Mouse (Mus musculus): ENCODE measurements around the gene Ide. TPM values are rescaled to one million over a fixed set of nuclear protein-coding genes. Genes with fewer than 3 reads are reported as not detected.

Gene Ide
- polyA plus RNA-seq, 1 experiment from 2014 or later = 104 TPM

GRCm38 (mm10) chr19:37368990-37369389 is 31.3 kb upstream of the Ide start:
- CTCF ChIA-PET = interaction anchor here (1.6 to 1.8 kb wide), 2 partner anchors 41 to 173 kb away, joined by 3 to 4 read pairs; no protein-coding TSS in a partner anchor
- H3K27me3 ChIP-seq = no peaks in the 10 kb centered on the region
- in situ Hi-C loops (cut with MboI; ENCODE audit: low pct_unique_long_range_greater_than_20kb) = no loop called here
- DNase-seq (ENCODE audit: low read depth, low spot score) (no peak), ATAC-seq (no peak)
- POLR2A ChIA-PET = no interaction called here
- TF ChIP-seq CTCF (IDR thresholded peaks at IDR 0.05) = no peak

- no peak for DNase-seq (ENCODE audit: low read depth, low spot score)
- ChIA-PET POLR2A (no interaction called here), CTCF (no interaction called here)
- TF ChIP-seq CTCF (IDR thresholded peaks at IDR 0.05) = no peak
- in situ Hi-C loops (cut with MboI; ENCODE audit: low pct_unique_long_range_greater_than_20kb) = no loop called here
- H3K27me3 ChIP-seq = peaks cover 2% of the 10 kb centered on the region
- no peak for ATAC-seq
Observed at GRCm38 (mm10) chr19:37363128-37363939, 25.7 kb upstream of the Ide start.

DNA sequence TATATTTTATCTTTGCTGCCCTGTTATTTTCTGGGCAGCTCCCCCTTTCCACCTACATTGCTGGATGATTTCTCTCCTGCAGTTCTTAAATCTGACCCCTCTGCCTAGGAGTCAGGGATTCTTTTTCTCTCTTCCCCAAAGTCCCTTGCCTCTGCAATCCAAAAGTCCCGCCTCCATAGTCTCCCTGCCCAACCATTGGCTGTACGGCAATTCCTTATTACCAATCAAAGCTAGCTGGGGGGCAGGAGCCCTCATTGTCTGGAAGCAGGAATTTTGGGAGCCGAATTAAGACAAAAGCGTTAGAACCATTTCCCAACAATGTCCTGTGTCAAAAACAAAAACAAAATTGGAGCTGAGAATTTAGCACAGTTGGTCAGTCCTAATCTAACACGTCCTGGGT is 24.9 kb upstream of the Ide start:
- CTCF ChIA-PET = no interaction called here
- POLR2A ChIA-PET = no interaction called here
- TF ChIP-seq CTCF (IDR thresholded peaks at IDR 0.05) = no peak
- ATAC-seq = no peak
- in situ Hi-C loops (cut with MboI; ENCODE audit: low pct_unique_long_range_greater_than_20kb) = no loop called here
- H3K27me3 ChIP-seq = peaks cover 2% of the 10 kb centered on the region
- no peak for DNase-seq (ENCODE audit: low read depth, low spot score)

- POLR2A ChIA-PET = no interaction called here
- no peak for DNase-seq (ENCODE audit: low read depth, low spot score)
- in situ Hi-C loops (cut with MboI; ENCODE audit: low pct_unique_long_range_greater_than_20kb) = no loop called here
- CTCF ChIA-PET = interaction anchor here (1.4 kb wide), 1 partner anchor 13 kb away, joined by 3 read pairs; no protein-coding TSS in a partner anchor
- peaks cover 2% of the 10 kb centered on the region for H3K27me3 ChIP-seq
- TF ChIP-seq CTCF (IDR thresholded peaks at IDR 0.05) = no peak
- no peak for ATAC-seq
Observed at GRCm38 (mm10) chr19:37360044-37360443, 22.4 kb upstream of the Ide start.

DNA sequence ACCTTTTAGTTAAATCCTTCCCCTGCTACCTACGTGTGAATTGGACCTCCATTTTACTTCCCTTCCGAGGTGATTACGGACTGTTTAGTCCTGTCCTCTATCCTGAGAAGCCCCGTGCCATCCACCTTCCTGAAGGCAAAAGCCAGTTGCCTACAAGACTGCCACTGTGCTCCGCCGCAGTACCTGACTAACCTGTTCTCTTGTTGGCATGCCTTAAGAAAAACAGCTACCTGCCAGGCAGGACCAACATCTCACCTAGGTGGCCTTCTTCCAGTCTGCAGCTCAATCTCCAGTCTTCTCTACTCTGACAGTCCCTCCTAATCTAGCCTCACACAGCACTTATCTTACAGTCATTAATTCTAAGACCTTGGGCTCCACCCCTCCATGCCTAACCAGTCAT is 15.7 kb upstream of the Ide start:
- no peak for TF ChIP-seq CTCF (IDR thresholded peaks at IDR 0.05)
- ChIA-PET CTCF (interaction anchor here (0.9 to 1.9 kb wide), 2 partner anchors 13 to 62 kb away, joined by 3 to 5 read pairs; no protein-coding TSS in a partner anchor), POLR2A (no interaction called here)
- in situ Hi-C loops (cut with MboI; ENCODE audit: low pct_unique_long_range_greater_than_20kb) = no loop called here
- no peaks in the 10 kb centered on the region for H3K27me3 ChIP-seq
- no peak for DNase-seq (ENCODE audit: low read depth, low spot score)
- ATAC-seq = no peak

DNA sequence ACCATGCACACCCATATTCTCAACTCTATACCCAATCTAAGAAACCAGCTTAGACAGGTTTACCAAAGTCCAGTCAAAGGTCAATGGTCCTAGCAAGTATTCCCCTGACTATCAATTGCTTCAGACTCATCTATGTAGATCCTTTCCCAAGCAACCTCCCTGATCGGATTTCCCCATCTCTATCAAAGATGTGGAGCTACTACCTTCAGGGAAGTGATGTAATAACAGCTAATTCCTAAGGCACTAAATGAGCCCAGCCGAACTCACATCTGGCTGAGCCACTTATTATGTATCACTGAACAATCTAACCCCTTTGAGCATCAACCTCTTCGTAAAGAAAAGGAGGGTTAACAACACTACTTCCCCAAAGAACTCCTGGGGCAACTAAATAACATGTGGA is 15.1 kb upstream of the Ide start:
- no peaks in the 10 kb centered on the region for H3K27me3 ChIP-seq
- in situ Hi-C loops (cut with MboI; ENCODE audit: low pct_unique_long_range_greater_than_20kb) = no loop called here
- CTCF ChIA-PET = interaction anchor here (0.9 to 1.9 kb wide), 3 partner anchors 13 to 62 kb away, joined by 3 to 5 read pairs (median 3); no protein-coding TSS in a partner anchor
- TF ChIP-seq CTCF (IDR thresholded peaks at IDR 0.05) = no peak
- DNase-seq (ENCODE audit: low read depth, low spot score) = no peak
- POLR2A ChIA-PET = no interaction called here
- no peak for ATAC-seq

- ATAC-seq (no peak), DNase-seq (ENCODE audit: low read depth, low spot score) (no peak)
- H3K27me3 ChIP-seq = no peaks in the 10 kb centered on the region
- TF ChIP-seq CTCF (IDR thresholded peaks at IDR 0.05) = no peak
- ChIA-PET CTCF (interaction anchor here (0.7 kb wide), 1 partner anchor 22 kb away, joined by 3 read pairs; no protein-coding TSS in a partner anchor), POLR2A (no interaction called here)
- in situ Hi-C loops (cut with MboI; ENCODE audit: low pct_unique_long_range_greater_than_20kb) = no loop called here
Observed at GRCm38 (mm10) chr19:37348952-37349351, 11.3 kb upstream of the Ide start.

DNA sequence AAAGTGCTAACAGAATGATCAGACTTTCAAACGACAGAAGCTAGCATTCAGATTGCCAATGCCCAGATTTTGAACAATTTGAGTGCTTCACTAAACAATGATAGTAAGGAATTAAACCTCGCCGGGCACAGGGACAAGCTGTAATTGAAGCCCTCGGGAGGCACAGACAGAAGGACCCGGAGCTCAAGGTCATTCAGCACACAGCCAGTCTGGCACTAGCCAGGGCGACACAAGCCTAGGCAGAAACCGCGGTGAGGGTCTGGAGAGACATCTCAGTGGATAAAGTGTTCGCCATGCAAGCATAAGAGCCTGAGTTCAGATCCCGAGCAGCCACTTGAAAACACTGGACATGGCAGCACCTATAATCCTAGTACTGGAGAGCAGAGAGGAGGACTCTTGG is 10.7 kb upstream of the Ide start:
- no peak for TF ChIP-seq CTCF (IDR thresholded peaks at IDR 0.05)
- no peaks in the 10 kb centered on the region for H3K27me3 ChIP-seq
- ATAC-seq (no peak), DNase-seq (ENCODE audit: low read depth, low spot score) (no peak)
- in situ Hi-C loops (cut with MboI; ENCODE audit: low pct_unique_long_range_greater_than_20kb) = no loop called here
- ChIA-PET POLR2A (interaction anchor here (1.2 kb wide), 1 partner anchor 28 kb away, joined by 3 read pairs; the partner anchor contains the start of gene Kif11), CTCF (interaction anchor here (0.7 kb wide), 1 partner anchor 22 kb away, joined by 3 read pairs; no protein-coding TSS in a partner anchor)

DNA sequence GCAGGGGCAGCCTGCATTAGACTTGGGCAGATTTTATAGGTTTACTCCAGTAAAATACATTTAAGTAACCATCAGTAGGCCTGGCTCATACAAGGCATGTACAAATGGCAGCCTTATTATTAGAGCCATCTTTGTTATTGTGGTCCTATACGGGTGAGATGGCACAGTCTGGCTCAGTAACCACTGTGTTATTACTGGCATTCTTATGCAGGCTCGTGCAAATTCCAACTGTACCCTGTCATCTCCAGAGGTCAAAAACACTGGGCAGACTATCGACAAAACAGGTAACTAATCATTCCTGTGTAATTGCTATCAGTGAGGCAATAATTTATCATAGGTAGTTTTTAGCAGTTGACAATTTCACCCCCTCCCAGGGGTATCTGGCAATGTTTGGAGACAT is 8.6 kb upstream of the Ide start:
- in situ Hi-C loops (cut with MboI; ENCODE audit: low pct_unique_long_range_greater_than_20kb) = no loop called here
- no peaks in the 10 kb centered on the region for H3K27me3 ChIP-seq
- TF ChIP-seq CTCF (IDR thresholded peaks at IDR 0.05) = no peak
- DNase-seq (ENCODE audit: low read depth, low spot score) (peak; percentile 60), ATAC-seq (peak; percentile 93)
- POLR2A ChIA-PET = no interaction called here
- CTCF ChIA-PET = interaction anchor here (0.9 to 1.6 kb wide), 2 partner anchors 9 to 69 kb away, joined by 3 to 5 read pairs; no protein-coding TSS in a partner anchor

DNA sequence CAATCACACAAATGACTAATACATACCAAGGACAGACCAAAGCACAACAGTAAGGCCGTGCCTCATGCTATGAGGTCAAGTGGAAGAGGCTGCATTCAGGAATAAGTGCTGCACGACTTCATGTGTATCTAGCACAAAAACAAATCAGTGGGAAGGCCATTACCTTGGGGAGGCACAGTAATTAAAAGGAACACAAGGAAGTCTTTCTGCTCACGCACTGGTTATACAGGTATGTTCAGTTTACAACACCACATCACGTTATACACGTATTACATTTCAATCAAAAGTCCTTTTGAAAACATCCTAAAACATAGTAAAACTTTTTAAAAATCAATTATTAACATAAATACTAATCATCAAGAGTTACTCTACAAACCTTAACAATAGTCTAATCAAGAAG is 6.2 kb upstream of the Ide start:
- ATAC-seq = no peak
- CTCF ChIA-PET = no interaction called here
- in situ Hi-C loops (cut with MboI; ENCODE audit: low pct_unique_long_range_greater_than_20kb) = no loop called here

DNA sequence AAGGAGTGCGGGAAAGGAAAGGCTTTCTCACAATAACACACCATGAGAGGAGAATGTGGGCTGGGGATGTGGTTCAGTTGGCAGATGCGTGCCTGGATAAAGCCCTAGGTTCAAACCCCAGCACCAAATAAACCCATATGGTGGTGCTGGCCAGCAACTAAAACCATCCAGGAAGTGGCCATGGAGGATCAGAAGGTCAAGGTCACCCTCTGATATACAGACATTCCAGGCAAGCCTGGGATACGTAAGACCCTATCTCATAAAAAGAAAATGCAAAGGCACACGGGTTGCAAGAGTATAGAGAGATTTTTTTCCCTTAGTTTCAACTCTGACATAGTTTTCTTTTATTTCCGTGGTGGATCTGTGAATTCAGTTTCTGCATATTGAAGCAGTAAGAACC is 3.3 kb upstream of the Ide start:
- no peaks in the 10 kb centered on the region for H3K27me3 ChIP-seq
- in situ Hi-C loops (cut with MboI; ENCODE audit: low pct_unique_long_range_greater_than_20kb) = no loop called here
- POLR2A ChIA-PET = no interaction called here
- no peak for ATAC-seq
- no peak for TF ChIP-seq CTCF (IDR thresholded peaks at IDR 0.05)
- DNase-seq (ENCODE audit: low read depth, low spot score) = no peak
- CTCF ChIA-PET = interaction anchor here (2.0 kb wide), 1 partner anchor 12 kb away, joined by 5 read pairs; no protein-coding TSS in a partner anchor

More for the DNA sequence above, 6.2 kb upstream of the Ide start:
- H3K27me3 ChIP-seq = no peaks in the 10 kb centered on the region
- DNase-seq (ENCODE audit: low read depth, low spot score) = no peak
- POLR2A ChIA-PET = no interaction called here
- TF ChIP-seq CTCF (IDR thresholded peaks at IDR 0.05) = no peak

All from Patski (cell line).